Mouse (Mus musculus) forebrain, embryonic 16.5 days (tissue): ENCODE data around the gene Il31. TPM values are rescaled to one million over a fixed set of nuclear protein-coding genes. Genes with fewer than 3 reads are reported as not detected.
"Not testable (repeated sequence)": the region's sequence is repeated elsewhere in the genome, so short reads cannot be mapped to it uniquely, and the experiment has no call there.

ENCODE experiments used
- ATAC-seq: fragments of 200-750 bp; cut with Nextera tagmentation; 2 replicates; pipeline ENCODE4 v1.8.0; 2017; ENCODE audit warnings: mild to moderate bottlenecking, moderate library complexity
- H3K27ac ChIP-seq: fragments of 300-500 bp; sonication (generic); 2 replicates; pipeline ENCODE4 v1.5.1; 2014; ENCODE audit warnings: low read length, control low read depth
- H3K27me3 ChIP-seq: fragments of 300-500 bp; sonication (generic); replicated peaks from 2 replicates; pipeline ENCODE4 v1.6.1; 2014; ENCODE audit warnings: low read length; ENCODE audit not compliant: control insufficient read depth, insufficient read depth
- H3K36me3 ChIP-seq: fragments of 300-500 bp; sonication (generic); 2 replicates; pipeline ENCODE4 v1.6.1; 2014; ENCODE audit not compliant: control insufficient read depth, insufficient read depth
- H3K4me1 ChIP-seq: fragments of 300-500 bp; sonication (generic); replicated peaks from 2 replicates; pipeline ENCODE4 v1.6.1; 2014; ENCODE audit warnings: low read length; ENCODE audit not compliant: control insufficient read depth, insufficient read depth
- H3K4me2 ChIP-seq: fragments of 300-500 bp; sonication (generic); 2 replicates; pipeline ENCODE4 v1.6.1; 2014; ENCODE audit warnings: mild to moderate bottlenecking, low read length, control low read depth
- H3K4me3 ChIP-seq: fragments of 300-500 bp; sonication (generic); replicated peaks from 2 replicates; pipeline ENCODE4 v1.5.1; 2014; ENCODE audit warnings: mild to moderate bottlenecking, low read length, control low read depth
- H3K9ac ChIP-seq: fragments of 300-500 bp; sonication (generic); replicated peaks from 2 replicates; pipeline ENCODE4 v1.6.1; 2014; ENCODE audit warnings: low read depth, low read length, control low read depth
- H3K9me3 ChIP-seq: fragments of 300-500 bp; sonication (generic); 2 replicates; pipeline ENCODE4 v1.6.1; 2016; ENCODE audit warnings: low read length; ENCODE audit not compliant: control insufficient read depth
- WGBS: fragments of 180-500 bp; shearing (Covaris S2); extraction: QIAGEN DNeasy Blood & Tissue Kit; methylation state at CpG from one replicate; pipeline ENCODE4 v1.1.7; 2014; 5-methylcytosine and 5-hydroxymethylcytosine counted together
- polyA plus RNA-seq: library from polyadenylated mRNA; unstranded; fragments of >200 nt; fragmentation: Nextera tagmentation; extraction: Ambion mirVana; gene quantifications from 2 replicates; pipeline ENCODE4 v1.2.1, GENCODE M21; 2015

The Il31 gene
- polyA plus RNA-seq, 1 experiment from 2014 or later = not detected

GRCm38 (mm10) chr5:123521621-123522020, 32.3 kb upstream of the Il31 start:
- Histone ChIP-seq H3K4me3 (no peak overlapping the region), H3K4me1 (peaks cover 22% of the 10 kb centered on the region), H3K36me3 (peaks cover 10% of the 10 kb centered on the region; the same call in 1 of the 2 replicates), H3K9me3 (no peaks in the 10 kb centered on the region), H3K9ac (no peak overlapping the region), H3K4me2 (no peak overlapping the region), H3K27me3 (no peaks in the 10 kb centered on the region), H3K27ac (no peak overlapping the region)
- WGBS = 100% methylated on average over 1 of the region's 1 CpGs
- no peak for ATAC-seq

- ATAC-seq = no peak
- H3K4me1 ChIP-seq = peaks cover 22% of the 10 kb centered on the region
These were observed 31.4 kb upstream of the Il31 start for GRCm38 (mm10) chr5:123520666-123521065.

GRCm38 (mm10) chr5:123514871-123515270, 25.6 kb upstream of the Il31 start:
- Histone ChIP-seq H3K9me3 (no peaks in the 10 kb centered on the region), H3K27me3 (no peaks in the 10 kb centered on the region), H3K4me2 (no peak overlapping the region), H3K4me3 (no peak overlapping the region), H3K9ac (no peak overlapping the region), H3K36me3 (peaks cover 14% of the 10 kb centered on the region), H3K4me1 (no peaks in the 10 kb centered on the region), H3K27ac (no peak overlapping the region)
- WGBS = 92% methylated on average over 5 of the region's 5 CpGs
- ATAC-seq = no peak

More at GRCm38 (mm10) chr5:123520666-123521065, 31.4 kb upstream of the Il31 start:
- Histone ChIP-seq H3K4me3 (no peak overlapping the region), H3K36me3 (peaks cover 10% of the 10 kb centered on the region; the same call in 1 of the 2 replicates), H3K9ac (no peak overlapping the region), H3K27me3 (no peaks in the 10 kb centered on the region), H3K9me3 (no peaks in the 10 kb centered on the region), H3K4me2 (no peak overlapping the region), H3K27ac (no peak overlapping the region)
- 85% methylated on average over 9 of the region's 9 CpGs for WGBS

GRCm38 (mm10) chr5:123512102-123512501, 22.8 kb upstream of the Il31 start:
- WGBS = 89% methylated on average over 3 of the region's 3 CpGs
- ATAC-seq = no peak
- peaks cover 8% of the 10 kb centered on the region for H3K36me3 ChIP-seq

GRCm38 (mm10) chr5:123511426-123511825, 22.1 kb upstream of the Il31 start:
- not testable (repeated sequence) for H3K27me3 ChIP-seq, H3K9ac ChIP-seq, H3K27ac ChIP-seq, ATAC-seq, H3K4me3 ChIP-seq, H3K4me2 ChIP-seq, H3K9me3 ChIP-seq, H3K36me3 ChIP-seq
- peaks cover 17% of the 10 kb centered on the region for H3K4me1 ChIP-seq
- 71% methylated on average over 3 of the region's 3 CpGs for WGBS

More at GRCm38 (mm10) chr5:123512102-123512501, 22.8 kb upstream of the Il31 start:
- H3K9ac ChIP-seq = no peak overlapping the region
- peaks cover 17% of the 10 kb centered on the region for H3K4me1 ChIP-seq
- no peak overlapping the region for H3K4me3 ChIP-seq
- H3K9me3 ChIP-seq = no peaks in the 10 kb centered on the region
- H3K27ac ChIP-seq = no peak overlapping the region
- no peak overlapping the region for H3K4me2 ChIP-seq
- H3K27me3 ChIP-seq = no peaks in the 10 kb centered on the region

GRCm38 (mm10) chr5:123510160-123510559, 20.9 kb upstream of the Il31 start, which contains the start of gene B3gnt4:
B3gnt4 (plus strand) TSS chr5:123510460.
- no peak within 1 kb of the TSS for H3K9ac ChIP-seq
- 89% methylated on average over 5 of the region's 5 CpGs for WGBS

GRCm38 (mm10) chr5:123508921-123509320, 19.6 kb upstream of the Il31 start:
- 6% methylated on average over 11 of the region's 12 CpGs for WGBS
- H3K4me2 ChIP-seq = peak overlapping the region; percentile 80
- peak; percentile 15 for ATAC-seq

More at GRCm38 (mm10) chr5:123510160-123510559, 20.9 kb upstream of the Il31 start, which contains the start of gene B3gnt4:
- ATAC-seq = no peak
- Histone ChIP-seq H3K36me3 (peaks cover 4% of the 10 kb centered on the region; the same call in 1 of the 2 replicates), H3K27me3 (no peaks in the 10 kb centered on the region), H3K4me1 (peaks cover 17% of the 10 kb centered on the region), H3K27ac (no peak within 1 kb of the TSS), H3K9me3 (no peaks in the 10 kb centered on the region), H3K4me2 (peak within 1 kb of the TSS; percentile 80; the same call in 1 of the 2 replicates), H3K4me3 (no peak within 1 kb of the TSS; the same call in 1 of the 2 replicates)

GRCm38 (mm10) chr5:123507936-123508723, 18.8 kb upstream of the Il31 start:
- H3K27me3 ChIP-seq = no peaks in the 10 kb centered on the region
- H3K27ac ChIP-seq = no peak overlapping the region
- peak; percentile 94 for ATAC-seq
- under 1% methylated on average over 59 of the region's 59 CpGs for WGBS
- no peaks in the 10 kb centered on the region for H3K9me3 ChIP-seq
- H3K9ac ChIP-seq = peak overlapping the region; percentile 76
- H3K4me2 ChIP-seq = peak overlapping the region; percentile 80
- peak overlapping the region; percentile 74 for H3K4me3 ChIP-seq
- H3K36me3 ChIP-seq = peaks cover 2% of the 10 kb centered on the region; the same call in 1 of the 2 replicates
- H3K4me1 ChIP-seq = peaks cover 20% of the 10 kb centered on the region

More at GRCm38 (mm10) chr5:123508921-123509320, 19.6 kb upstream of the Il31 start:
- no peaks in the 10 kb centered on the region for H3K9me3 ChIP-seq
- H3K27me3 ChIP-seq = no peaks in the 10 kb centered on the region
- peaks cover 17% of the 10 kb centered on the region for H3K4me1 ChIP-seq
- no peak overlapping the region for H3K27ac ChIP-seq
- H3K36me3 ChIP-seq = peaks cover 4% of the 10 kb centered on the region; the same call in 1 of the 2 replicates
- H3K9ac ChIP-seq = peak overlapping the region; percentile 76
- H3K4me3 ChIP-seq = peak overlapping the region; percentile 74

GRCm38 (mm10) chr5:123501973-123502372, 12.7 kb upstream of the Il31 start:
- WGBS = 79% methylated on average over 4 of the region's 4 CpGs
- Histone ChIP-seq H3K4me3 (no peak overlapping the region), H3K4me1 (peaks cover 11% of the 10 kb centered on the region), H3K36me3 (no peaks in the 10 kb centered on the region), H3K9ac (no peak overlapping the region), H3K27me3 (no peaks in the 10 kb centered on the region), H3K27ac (no peak overlapping the region), H3K9me3 (no peaks in the 10 kb centered on the region), H3K4me2 (no peak overlapping the region)
- ATAC-seq = no peak
